Mouse (Mus musculus) stomach, postnatal 0 days (tissue): ENCODE measurements at regions not wholly inside any gene's neighbourhood (a gene's known extent, or its start where the extent isn't known, plus 50 kb on each side); places are given as distances from the start of the nearest gene placed in this dataset.

Experiments used
- ATAC-seq: fragments of 200-750 bp; cut with Nextera tagmentation; 2 replicates; pipeline ENCODE4 v1.8.0; 2017; ENCODE audit not compliant: low FRiP score, low TSS enrichment
- DNase-seq: peaks from one replicate; pipeline ENCODE4 v3.0.0-alpha.2; 2016; ENCODE audit warnings: low spot score
- H3K27ac ChIP-seq: fragments of 300-500 bp; sonication (generic); replicated peaks from 2 replicates; pipeline ENCODE4 v1.5.1; 2014; ENCODE audit warnings: mild to moderate bottlenecking, control low read depth
- H3K27me3 ChIP-seq: fragments of 300-500 bp; sonication (generic); 2 replicates; pipeline ENCODE4 v1.6.1; 2014; ENCODE audit warnings: low read length; ENCODE audit not compliant: control insufficient read depth, insufficient read depth
- H3K36me3 ChIP-seq: fragments of 300-500 bp; sonication (generic); 2 replicates; pipeline ENCODE4 v1.6.1; 2014; ENCODE audit warnings: low read length, mixed read lengths; ENCODE audit not compliant: control insufficient read depth, insufficient read depth
- H3K4me1 ChIP-seq: fragments of 300-500 bp; sonication (generic); replicated peaks from 2 replicates; pipeline ENCODE4 v1.6.1; 2014; ENCODE audit warnings: antibody characterized with exemption; ENCODE audit not compliant: control insufficient read depth, insufficient read depth
- H3K4me2 ChIP-seq: fragments of 300-500 bp; sonication (generic); replicated peaks from 2 replicates; pipeline ENCODE4 v1.6.1; 2014; ENCODE audit warnings: low read depth, mild to moderate bottlenecking, control low read depth, moderate library complexity
- H3K4me3 ChIP-seq: fragments of 300-500 bp; sonication (generic); 2 replicates; pipeline ENCODE4 v1.5.1; 2014; ENCODE audit warnings: low read depth, low read length, control low read depth
- H3K9ac ChIP-seq: fragments of 300-500 bp; sonication (generic); 2 replicates; pipeline ENCODE4 v1.6.1; 2014; ENCODE audit warnings: mild to moderate bottlenecking, low read length, control low read depth, mixed read lengths
- H3K9me3 ChIP-seq: fragments of 300-500 bp; sonication (generic); 2 replicates; pipeline ENCODE4 v1.6.1; 2016; ENCODE audit warnings: low read length; ENCODE audit not compliant: control insufficient read depth
- CTCF ChIP-seq: IDR thresholded peaks from 2 replicates; pipeline ENCODE4 v1.5.1; 2016; ENCODE audit warnings: antibody characterized with exemption, low read depth, mild to moderate bottlenecking, moderate library complexity
- EP300 ChIP-seq: optimal IDR thresholded peaks from 2 replicates; pipeline ENCODE3; 2016; ENCODE audit warnings: antibody characterized with exemption
- whole genome bisulfite sequencing: fragments of 180-500 bp; shearing (Covaris S2); extraction: QIAGEN DNeasy Blood & Tissue Kit; methylation state at CpG from one replicate; pipeline ENCODE4 v1.1.7; 2014; 5-methylcytosine and 5-hydroxymethylcytosine counted together

- Histone ChIP-seq H3K4me2 (no peak overlapping the region), H3K4me3 (no peak overlapping the region), H3K27me3 (no peaks in the 10 kb centered on the region), H3K4me1 (no peaks in the 10 kb centered on the region), H3K27ac (peak overlapping the region; percentile 65), H3K9me3 (no peaks in the 10 kb centered on the region), H3K9ac (no peak overlapping the region), H3K36me3 (no peaks in the 10 kb centered on the region)
- 38% methylated on average over 11 of the region's 11 CpGs for WGBS
- ATAC-seq: peak; percentile 24; the same call in 1 of the 2 replicates
- TF ChIP-seq CTCF (no peak), EP300 (no peak)
- peak; percentile 35 for DNase-seq
Observed at GRCm38 (mm10) chr16:63104938-63105714, 251.0 kb downstream of the Pros1 start.

- TF ChIP-seq EP300 (no peak), CTCF (no peak)
- Histone ChIP-seq H3K9ac (no peak overlapping the region), H3K4me1 (no peaks in the 10 kb centered on the region), H3K27ac (no peak overlapping the region), H3K4me2 (no peak overlapping the region), H3K4me3 (no peak overlapping the region), H3K9me3 (no peaks in the 10 kb centered on the region), H3K27me3 (no peaks in the 10 kb centered on the region), H3K36me3 (no peaks in the 10 kb centered on the region)
- ATAC-seq: no peak
- 68% methylated on average over 2 of the region's 2 CpGs for WGBS
- DNase-seq: no peak
Observed at GRCm38 (mm10) chr16:63116456-63116855, 262.3 kb downstream of the Pros1 start.

GRCm38 (mm10) chr16:63118721-63119120, 264.6 kb downstream of the Pros1 start:
- Histone ChIP-seq H3K4me1 (no peaks in the 10 kb centered on the region), H3K27ac (no peak overlapping the region), H3K4me2 (no peak overlapping the region), H3K36me3 (no peaks in the 10 kb centered on the region), H3K4me3 (no peak overlapping the region), H3K9ac (no peak overlapping the region), H3K27me3 (no peaks in the 10 kb centered on the region), H3K9me3 (no peaks in the 10 kb centered on the region)
- no peak for DNase-seq
- WGBS: 76% methylated on average over 7 of the region's 7 CpGs
- no peak for ATAC-seq
- TF ChIP-seq CTCF (no peak), EP300 (no peak)

GRCm38 (mm10) chr16:63143851-63144250, 289.7 kb downstream of the Pros1 start:
- no peak overlapping the region for H3K9ac ChIP-seq
- 49% methylated on average over 3 of the region's 3 CpGs for WGBS
- no peak overlapping the region for H3K4me2 ChIP-seq
- no peaks in the 10 kb centered on the region for H3K36me3 ChIP-seq
- H3K27ac ChIP-seq: no peak overlapping the region
- no peak for DNase-seq
- H3K4me3 ChIP-seq: no peak overlapping the region
- no peaks in the 10 kb centered on the region for H3K27me3 ChIP-seq
- TF ChIP-seq CTCF (no peak), EP300 (no peak)
- no peak for ATAC-seq
- H3K9me3 ChIP-seq: no peaks in the 10 kb centered on the region
- H3K4me1 ChIP-seq: no peaks in the 10 kb centered on the region

- DNase-seq (no peak), ATAC-seq (no peak)
- H3K27ac ChIP-seq: no peak overlapping the region
- H3K9ac ChIP-seq: no peak overlapping the region
- 44% methylated on average over 2 of the region's 2 CpGs for WGBS
- H3K9me3 ChIP-seq: no peaks in the 10 kb centered on the region
- H3K4me2 ChIP-seq: no peak overlapping the region
- H3K36me3 ChIP-seq: no peaks in the 10 kb centered on the region
- no peak overlapping the region for H3K4me3 ChIP-seq
- TF ChIP-seq EP300: no peak
- TF ChIP-seq CTCF: no peak
- H3K27me3 ChIP-seq: no peaks in the 10 kb centered on the region
- H3K4me1 ChIP-seq: no peaks in the 10 kb centered on the region
Observed at GRCm38 (mm10) chr16:63155300-63155821, 301.3 kb downstream of the Pros1 start.

GRCm38 (mm10) chr16:63170101-63170500, 316.0 kb downstream of the Pros1 start:
- H3K27me3 ChIP-seq: no peaks in the 10 kb centered on the region
- H3K27ac ChIP-seq: no peak overlapping the region
- DNase-seq (no peak), ATAC-seq (no peak)
- H3K4me2 ChIP-seq: no peak overlapping the region
- TF ChIP-seq EP300: no peak
- TF ChIP-seq CTCF: no peak
- H3K4me3 ChIP-seq: no peak overlapping the region
- 59% methylated on average over 6 of the region's 6 CpGs for WGBS
- no peak overlapping the region for H3K9ac ChIP-seq
- no peaks in the 10 kb centered on the region for H3K36me3 ChIP-seq
- H3K9me3 ChIP-seq: no peaks in the 10 kb centered on the region
- H3K4me1 ChIP-seq: no peaks in the 10 kb centered on the region
